Comparison of ENCODE assay signal across 8 mouse cellular contexts in the genomic region with DNA sequence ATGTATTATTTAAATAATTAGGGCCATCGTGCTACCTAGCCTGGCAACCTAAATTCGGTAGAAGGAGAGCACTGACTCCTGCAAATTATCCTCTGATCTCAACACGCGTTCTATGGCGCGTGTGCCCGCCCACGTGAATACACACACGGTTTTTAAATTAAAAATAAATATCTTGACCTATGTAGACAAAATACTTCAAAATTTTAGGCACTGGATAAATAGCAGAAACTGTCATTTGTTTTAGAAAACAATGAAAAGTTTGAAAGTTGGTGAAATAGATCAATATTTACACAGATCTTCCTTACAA. TPM values are rescaled to one million over a fixed set of nuclear protein-coding genes. Genes with fewer than 3 reads are reported as not detected.
DNase-seq lines count a peak whose midpoint lies in the region; ATAC-seq lines count a peak whose summit lies in the region.

No protein-coding gene starts in this region.

- H3K9me3 ChIP-seq in kidney, embryonic 15.5 days (replicated peaks), result no peaks in the 10 kb centered on the region
- H3K9me3 ChIP-seq in embryonic facial prominence, embryonic 10.5 days, result no peaks in the 10 kb centered on the region
- H3K9me3 ChIP-seq in intestine, embryonic 14.5 days (ENCODE audit: control insufficient read depth, low read length), result no peaks in the 10 kb centered on the region
- H3K9me3 ChIP-seq in midbrain, embryonic 16.5 days (replicated peaks; ENCODE audit: control insufficient read depth, low read length, poor library complexity, severe bottlenecking), result no peaks in the 10 kb centered on the region

- peaks cover 12% of the 10 kb centered on the region for H3K4me1 ChIP-seq in kidney, embryonic 15.5 days
- peaks cover 8% of the 10 kb centered on the region for H3K4me1 ChIP-seq in embryonic facial prominence, embryonic 10.5 days
- H3K4me1 ChIP-seq in intestine, embryonic 14.5 days (replicated peaks; ENCODE audit: control insufficient read depth, insufficient read depth, low read length), result peaks cover 7% of the 10 kb centered on the region; the same call in 1 of the 2 replicates
- peaks cover 11% of the 10 kb centered on the region for H3K4me1 ChIP-seq in midbrain, embryonic 16.5 days (ENCODE audit: control insufficient read depth, insufficient read depth, low read length)

- H3K36me3 ChIP-seq in kidney, embryonic 15.5 days, result peaks cover 22% of the 10 kb centered on the region
- peaks cover 28% of the 10 kb centered on the region for H3K36me3 ChIP-seq in embryonic facial prominence, embryonic 10.5 days (replicated peaks)
- H3K36me3 ChIP-seq in intestine, embryonic 14.5 days (ENCODE audit: control insufficient read depth, insufficient read depth, low read length), result peaks cover 23% of the 10 kb centered on the region
- H3K36me3 ChIP-seq in midbrain, embryonic 16.5 days (ENCODE audit: control insufficient read depth, insufficient read depth, low read length), result peaks cover 9% of the 10 kb centered on the region

- 1% methylated on average over 9 of the region's 9 CpGs for WGBS in kidney, embryonic 15.5 days
- WGBS in embryonic facial prominence, embryonic 10.5 days, result 10% methylated on average over 9 of the region's 9 CpGs
- 5% methylated on average over 9 of the region's 9 CpGs for WGBS in intestine, embryonic 14.5 days
- 2% methylated on average over 9 of the region's 9 CpGs for WGBS in midbrain, embryonic 16.5 days

- ATAC-seq in kidney, embryonic 15.5 days (replicated peaks; ENCODE audit: low FRiP score), result no peak
- ATAC-seq in intestine, embryonic 14.5 days (replicated peaks; ENCODE audit: low FRiP score, low TSS enrichment, low read depth), result peak; percentile 47; the same call in 1 of the 2 replicates
- peak; percentile 54 for ATAC-seq in midbrain, embryonic 16.5 days

- peak overlapping the region; percentile 67 for H3K4me2 ChIP-seq in kidney, embryonic 15.5 days
- peak overlapping the region; percentile 61 for H3K4me2 ChIP-seq in intestine, embryonic 14.5 days (ENCODE audit: low read length)
- H3K4me2 ChIP-seq in midbrain, embryonic 16.5 days (ENCODE audit: low read length), result peak overlapping the region; percentile 52

- H3K9ac ChIP-seq in kidney, embryonic 15.5 days, result peak overlapping the region; percentile 29
- peak overlapping the region; percentile 38 for H3K9ac ChIP-seq in intestine, embryonic 14.5 days (ENCODE audit: low read length)
- peak overlapping the region; percentile 36; the same call in 1 of the 2 replicates for H3K9ac ChIP-seq in midbrain, embryonic 16.5 days (ENCODE audit: low read depth, low read length)

- H3K27me3 ChIP-seq in kidney, embryonic 15.5 days, result 0 out of 2 replicates have a peak, but pooled peaks cover 18% of the 10 kb centered on the region
- H3K27me3 ChIP-seq in embryonic facial prominence, embryonic 10.5 days (replicated peaks; ENCODE audit: low read depth, poor library complexity, severe bottlenecking), result 0 out of 2 replicates have a peak, but pooled peaks cover 8% of the 10 kb centered on the region
- no peaks in the 10 kb centered on the region for H3K27me3 ChIP-seq in intestine, embryonic 14.5 days (replicated peaks; ENCODE audit: control insufficient read depth, insufficient read depth, low read length)
- H3K27me3 ChIP-seq in midbrain, embryonic 16.5 days (ENCODE audit: control insufficient read depth, insufficient read depth, low read depth, low read length), result no peaks in the 10 kb centered on the region

- no peak overlapping the region for H3K27ac ChIP-seq in kidney, embryonic 15.5 days
- H3K27ac ChIP-seq in embryonic facial prominence, embryonic 10.5 days (replicated peaks), result peak overlapping the region; percentile 72; the same call in 1 of the 2 replicates
- H3K27ac ChIP-seq in intestine, embryonic 14.5 days (ENCODE audit: low read depth), result no peak overlapping the region
- no peak overlapping the region for H3K27ac ChIP-seq in midbrain, embryonic 16.5 days (ENCODE audit: low read length)

- peak overlapping the region; percentile 84 for H3K4me3 ChIP-seq in kidney, embryonic 15.5 days (replicated peaks)
- H3K4me3 ChIP-seq in embryonic facial prominence, embryonic 10.5 days, result peak overlapping the region; percentile 81
- peak overlapping the region; percentile 92 for H3K4me3 ChIP-seq in intestine, embryonic 14.5 days (ENCODE audit: low read depth, low read length)
- H3K4me3 ChIP-seq in midbrain, embryonic 16.5 days (ENCODE audit: low read depth, low read length), result peak overlapping the region; percentile 78

- no peak for DNase-seq in kidney, postnatal 25 days
- DNase-seq in embryonic facial prominence, embryonic 10.5 days (ENCODE audit: low spot score), result no peak
- DNase-seq in intestine, embryonic 14.5 days (ENCODE audit: low spot score), result no peak
- DNase-seq in thymus, postnatal 14 days, result no peak
- DNase-seq in layer of hippocampus, adult 18-20 months (ENCODE audit: low spot score in 2 of 2), result no peak
- DNase-seq in layer of hippocampus, postnatal 36 days, result no peak

RNA-seq across cellular contexts. Expression of a gene that starts 0.6 kb away (rescaled TPM):
- 50.3 and 55.6 TPM in 2 replicates for polyA plus RNA-seq in kidney, embryonic 15.5 days (2015; fragmentation: Nextera tagmentation; extraction: Ambion mirVana)
- polyA plus RNA-seq in embryonic facial prominence, embryonic 10.5 days (2016; fragmentation: Nextera tagmentation; extraction: Ambion mirVana), result 72.4 and 74.1 TPM in 2 replicates
- 53.5 and 60.3 TPM in 2 replicates for polyA plus RNA-seq in intestine, embryonic 14.5 days (2014; fragmentation: Nextera tagmentation; extraction: Ambion mirVana)
- polyA plus RNA-seq in midbrain, embryonic 16.5 days (2015; fragmentation: Nextera tagmentation; extraction: Ambion mirVana), result 39.2 and 46.0 TPM in 2 replicates
- total RNA-seq in layer of hippocampus, adult 18-20 months (2021), result 10 to 100 TPM; 32.3 to 36.7 TPM
- 10 to 100 TPM; 30.9 to 35.7 TPM for total RNA-seq in layer of hippocampus, postnatal 36 days (2021)

RNA-seq across cellular contexts. Expression of a gene that starts 30.1 kb away (rescaled TPM):
- 20.9 and 23.7 TPM in 2 replicates for polyA plus RNA-seq in kidney, embryonic 15.5 days (2015; fragmentation: Nextera tagmentation; extraction: Ambion mirVana)
- polyA plus RNA-seq in embryonic facial prominence, embryonic 10.5 days (2016; fragmentation: Nextera tagmentation; extraction: Ambion mirVana), result 22.2 and 23.3 TPM in 2 replicates
- 29.6 and 30.1 TPM in 2 replicates for polyA plus RNA-seq in intestine, embryonic 14.5 days (2014; fragmentation: Nextera tagmentation; extraction: Ambion mirVana)
- polyA plus RNA-seq in midbrain, embryonic 16.5 days (2015; fragmentation: Nextera tagmentation; extraction: Ambion mirVana), result 11.7 and 13.2 TPM in 2 replicates
- 10 to 100 TPM; 36.9 to 37.0 TPM for total RNA-seq in layer of hippocampus, adult 18-20 months (2021)
- total RNA-seq in layer of hippocampus, postnatal 36 days (2021), result 10 to 100 TPM; 39.1 to 41.2 TPM
